Mouse (Mus musculus): ENCODE measurements around the gene Fbxl7. TPM values are rescaled to one million over a fixed set of nuclear protein-coding genes. Genes with fewer than 3 reads are reported as not detected.

Fbxl7 gene
- polyA plus RNA-seq, 1 experiment: 1.5 TPM

- TF ChIP-seq POLR2A (IDR thresholded peaks at IDR 0.05; ENCODE audit: borderline replicate concordance, insufficient read depth, low read length) (no peak), CTCF (IDR thresholded peaks at IDR 0.05; ENCODE audit: borderline replicate concordance, insufficient read depth, low read depth, low read length) (no peak)
- WGBS: 73% methylated on average over 2 of the region's 2 CpGs
- no peak for DNase-seq
- Histone ChIP-seq H3K4me1 (ENCODE audit: control insufficient read depth, insufficient read depth, low read length) (no peaks in the 10 kb centered on the region), H3K27ac (ENCODE audit: insufficient read depth, low read length) (no peak overlapping the region), H3K4me3 (replicated peaks; ENCODE audit: insufficient read depth, low read depth, low read length) (no peak overlapping the region), H3K27me3 (ENCODE audit: control insufficient read depth, insufficient read depth, low read length) (no peaks in the 10 kb centered on the region)
Measured at GRCm38 (mm10) chr15:26628181-26628580, 267.2 kb downstream of the Fbxl7 start.

DNA sequence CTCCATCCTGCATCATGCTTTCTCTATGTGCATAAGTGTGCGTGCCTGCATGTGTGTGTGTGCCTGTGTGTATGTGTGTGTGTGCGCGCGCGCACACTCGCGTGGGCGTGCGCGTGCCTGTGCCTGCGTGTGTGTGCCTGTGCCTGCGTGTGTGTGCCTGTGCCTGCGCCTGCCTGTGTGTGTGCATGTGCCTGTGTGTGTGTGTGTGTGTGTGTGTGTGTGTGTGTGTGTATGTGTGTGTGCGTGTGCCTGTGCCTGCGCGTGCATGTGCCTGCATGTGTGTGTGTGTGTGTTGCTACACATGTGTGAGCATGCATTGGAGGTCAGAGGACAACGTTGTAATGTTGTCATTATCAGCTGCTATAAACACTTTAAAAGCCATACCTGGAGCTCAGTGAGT is 272.1 kb downstream of the Fbxl7 start:
- Histone ChIP-seq H3K4me1 (ENCODE audit: control insufficient read depth, insufficient read depth, low read length) (no peaks in the 10 kb centered on the region), H3K27me3 (ENCODE audit: control insufficient read depth, insufficient read depth, low read length) (no peaks in the 10 kb centered on the region), H3K27ac (ENCODE audit: insufficient read depth, low read length) (no peak overlapping the region), H3K4me3 (replicated peaks; ENCODE audit: insufficient read depth, low read depth, low read length) (no peak overlapping the region)
- DNase-seq: no peak
- TF ChIP-seq CTCF (IDR thresholded peaks at IDR 0.05; ENCODE audit: borderline replicate concordance, insufficient read depth, low read depth, low read length): no peak
- no peak for TF ChIP-seq POLR2A (IDR thresholded peaks at IDR 0.05; ENCODE audit: borderline replicate concordance, insufficient read depth, low read length)
- 96% methylated on average over 17 of the region's 17 CpGs for WGBS

DNA sequence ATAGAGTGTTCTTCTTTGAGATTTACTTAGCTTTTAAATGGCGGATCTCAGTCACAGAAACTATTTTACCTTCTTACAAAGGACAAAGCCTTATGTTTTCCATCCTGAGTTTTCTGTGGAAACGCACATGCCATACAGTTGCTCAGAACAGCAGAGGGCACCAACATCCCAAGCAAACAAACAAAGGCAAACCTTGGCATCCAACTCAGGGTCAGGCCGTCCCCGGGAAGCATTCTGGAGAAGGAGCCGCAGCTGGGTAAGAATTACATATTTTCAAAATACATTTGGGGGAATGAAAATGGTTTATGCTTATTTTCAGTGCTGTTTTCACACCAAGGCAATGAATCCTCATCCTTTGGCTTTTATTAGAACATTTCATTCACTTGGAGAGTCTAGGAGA is 275.1 kb downstream of the Fbxl7 start:
- no peaks in the 10 kb centered on the region for H3K27me3 ChIP-seq (ENCODE audit: control insufficient read depth, insufficient read depth, low read length)
- no peak overlapping the region for H3K4me3 ChIP-seq (replicated peaks; ENCODE audit: insufficient read depth, low read depth, low read length)
- no peak overlapping the region for H3K27ac ChIP-seq (ENCODE audit: insufficient read depth, low read length)
- H3K4me1 ChIP-seq (ENCODE audit: control insufficient read depth, insufficient read depth, low read length): no peaks in the 10 kb centered on the region
- WGBS: 11% methylated on average over 5 of the region's 5 CpGs
- peak; percentile 33 to 34 for DNase-seq
- TF ChIP-seq POLR2A (IDR thresholded peaks at IDR 0.05; ENCODE audit: borderline replicate concordance, insufficient read depth, low read length): no peak
- peak; percentile 59; the same call in 1 of the 2 replicates for TF ChIP-seq CTCF (IDR thresholded peaks at IDR 0.05; ENCODE audit: borderline replicate concordance, insufficient read depth, low read depth, low read length)

GRCm38 (mm10) chr15:26619221-26619620 is 276.2 kb downstream of the Fbxl7 start:
- no peak overlapping the region for H3K27ac ChIP-seq (ENCODE audit: insufficient read depth, low read length)
- peak; percentile 8 to 14 for DNase-seq
- no peak for TF ChIP-seq CTCF (IDR thresholded peaks at IDR 0.05; ENCODE audit: borderline replicate concordance, insufficient read depth, low read depth, low read length)
- no peak for TF ChIP-seq POLR2A (IDR thresholded peaks at IDR 0.05; ENCODE audit: borderline replicate concordance, insufficient read depth, low read length)
- WGBS: 28% methylated on average over 7 of the region's 7 CpGs
- no peaks in the 10 kb centered on the region for H3K4me1 ChIP-seq (ENCODE audit: control insufficient read depth, insufficient read depth, low read length)
- H3K27me3 ChIP-seq (ENCODE audit: control insufficient read depth, insufficient read depth, low read length): no peaks in the 10 kb centered on the region
- no peak overlapping the region for H3K4me3 ChIP-seq (replicated peaks; ENCODE audit: insufficient read depth, low read depth, low read length)

GRCm38 (mm10) chr15:26596239-26596638 is 299.1 kb downstream of the Fbxl7 start:
- DNase-seq: no peak
- Histone ChIP-seq H3K4me1 (ENCODE audit: control insufficient read depth, insufficient read depth, low read length) (no peaks in the 10 kb centered on the region), H3K4me3 (replicated peaks; ENCODE audit: insufficient read depth, low read depth, low read length) (no peak overlapping the region), H3K27ac (ENCODE audit: insufficient read depth, low read length) (no peak overlapping the region), H3K27me3 (ENCODE audit: control insufficient read depth, insufficient read depth, low read length) (no peaks in the 10 kb centered on the region)
- WGBS: 95% methylated on average over 3 of the region's 3 CpGs
- no peak for TF ChIP-seq POLR2A (IDR thresholded peaks at IDR 0.05; ENCODE audit: borderline replicate concordance, insufficient read depth, low read length)
- TF ChIP-seq CTCF (IDR thresholded peaks at IDR 0.05; ENCODE audit: borderline replicate concordance, insufficient read depth, low read depth, low read length): no peak

GRCm38 (mm10) chr15:26579947-26580709 is 315.3 kb downstream of the Fbxl7 start:
- no peak for DNase-seq
- no peak for TF ChIP-seq POLR2A (IDR thresholded peaks at IDR 0.05; ENCODE audit: borderline replicate concordance, insufficient read depth, low read length)
- no peak for TF ChIP-seq CTCF (IDR thresholded peaks at IDR 0.05; ENCODE audit: borderline replicate concordance, insufficient read depth, low read depth, low read length)

DNA sequence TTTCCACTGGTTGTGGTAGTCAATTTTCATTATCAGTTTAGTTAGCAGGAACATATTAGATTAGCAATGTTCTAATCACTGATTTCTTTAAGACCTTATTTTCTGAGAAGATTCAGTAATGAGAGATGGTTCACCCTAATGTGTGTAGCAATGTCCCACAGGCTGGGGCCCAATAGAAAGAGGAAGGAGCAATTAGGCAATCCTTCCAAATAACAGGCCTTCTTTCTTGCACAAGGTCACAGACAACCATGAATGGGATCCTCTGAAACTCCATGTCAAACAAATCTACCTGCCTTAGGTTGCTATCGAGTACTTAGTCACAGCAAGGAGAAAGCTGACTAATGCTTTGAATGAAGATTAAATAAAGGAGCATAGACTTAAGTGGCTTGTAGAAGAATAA is 316.9 kb downstream of the Fbxl7 start:
- Histone ChIP-seq H3K4me3 (replicated peaks; ENCODE audit: insufficient read depth, low read depth, low read length) (no peak overlapping the region), H3K27me3 (ENCODE audit: control insufficient read depth, insufficient read depth, low read length) (no peaks in the 10 kb centered on the region), H3K4me1 (ENCODE audit: control insufficient read depth, insufficient read depth, low read length) (no peaks in the 10 kb centered on the region), H3K27ac (ENCODE audit: insufficient read depth, low read length) (no peak overlapping the region)
- 89% methylated on average over 1 of the region's 1 CpGs for WGBS
- no peak for TF ChIP-seq POLR2A (IDR thresholded peaks at IDR 0.05; ENCODE audit: borderline replicate concordance, insufficient read depth, low read length)
- TF ChIP-seq CTCF (IDR thresholded peaks at IDR 0.05; ENCODE audit: borderline replicate concordance, insufficient read depth, low read depth, low read length): no peak
- DNase-seq: no peak

More at GRCm38 (mm10) chr15:26579947-26580709, 315.3 kb downstream of the Fbxl7 start:
- no peaks in the 10 kb centered on the region for H3K4me1 ChIP-seq (ENCODE audit: control insufficient read depth, insufficient read depth, low read length)
- no peak overlapping the region for H3K27ac ChIP-seq (ENCODE audit: insufficient read depth, low read length)
- no peak overlapping the region for H3K4me3 ChIP-seq (replicated peaks; ENCODE audit: insufficient read depth, low read depth, low read length)
- 85% methylated on average over 8 of the region's 8 CpGs for WGBS
- H3K27me3 ChIP-seq (ENCODE audit: control insufficient read depth, insufficient read depth, low read length): no peaks in the 10 kb centered on the region

- WGBS: 56% methylated on average over 2 of the region's 2 CpGs
- TF ChIP-seq CTCF (IDR thresholded peaks at IDR 0.05; ENCODE audit: borderline replicate concordance, insufficient read depth, low read depth, low read length): no peak
- TF ChIP-seq POLR2A (IDR thresholded peaks at IDR 0.05; ENCODE audit: borderline replicate concordance, insufficient read depth, low read length): no peak
- peaks cover 2% of the 10 kb centered on the region; the same call in 1 of the 2 replicates for H3K4me1 ChIP-seq (ENCODE audit: control insufficient read depth, insufficient read depth, low read length)
- no peak overlapping the region for H3K4me3 ChIP-seq (replicated peaks; ENCODE audit: insufficient read depth, low read depth, low read length)
- H3K27me3 ChIP-seq (ENCODE audit: control insufficient read depth, insufficient read depth, low read length): no peaks in the 10 kb centered on the region
- peak in 1 of 2 experiments; percentile 42 for DNase-seq
- no peak overlapping the region for H3K27ac ChIP-seq (ENCODE audit: insufficient read depth, low read length)
Measured at GRCm38 (mm10) chr15:26566076-26566475, 329.3 kb downstream of the Fbxl7 start.
